Mouse (Mus musculus) urinary bladder, postnatal 4 days (tissue): ENCODE results near the gene Atp6v0b.

ENCODE experiments used
- DNase-seq, 2 experiments: peaks; one replicate each; pipeline ENCODE4 v3.0.0; 2021 to 2022; ENCODE audit warnings: low spot score in 2 of 2

Atp6v0b gene

DNA sequence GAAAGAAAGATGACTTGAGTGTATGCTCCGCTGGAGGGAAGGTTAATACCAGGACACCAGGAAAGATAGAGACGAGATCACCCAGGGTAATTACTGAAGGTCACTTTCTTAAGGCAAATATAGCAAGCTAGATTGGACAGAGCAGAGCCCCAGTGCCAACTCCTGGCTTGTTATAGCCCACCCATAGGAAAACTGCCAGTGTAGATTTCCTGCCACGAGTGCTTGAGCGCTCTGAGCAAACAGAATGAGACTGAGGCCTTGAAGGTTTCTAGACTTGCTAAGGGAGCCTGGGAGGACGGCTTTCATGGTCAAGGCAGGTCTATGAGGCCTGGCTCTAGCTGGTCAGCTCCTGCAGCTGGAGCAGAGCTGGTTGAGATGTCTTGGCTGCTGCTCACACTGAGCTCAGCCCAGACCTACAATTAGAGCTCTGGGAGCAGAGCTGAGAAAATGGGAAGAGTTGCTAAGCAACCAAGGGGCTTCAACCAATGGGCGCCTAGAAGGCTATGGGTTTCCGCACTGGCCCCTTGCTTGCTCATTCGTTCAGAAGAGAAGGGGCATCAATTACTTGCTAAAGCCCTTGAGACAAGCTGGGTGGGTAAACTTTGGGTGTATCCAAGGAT lies 21.8 kb upstream of the Atp6v0b start:
- DNase-seq, result no peak

DNA sequence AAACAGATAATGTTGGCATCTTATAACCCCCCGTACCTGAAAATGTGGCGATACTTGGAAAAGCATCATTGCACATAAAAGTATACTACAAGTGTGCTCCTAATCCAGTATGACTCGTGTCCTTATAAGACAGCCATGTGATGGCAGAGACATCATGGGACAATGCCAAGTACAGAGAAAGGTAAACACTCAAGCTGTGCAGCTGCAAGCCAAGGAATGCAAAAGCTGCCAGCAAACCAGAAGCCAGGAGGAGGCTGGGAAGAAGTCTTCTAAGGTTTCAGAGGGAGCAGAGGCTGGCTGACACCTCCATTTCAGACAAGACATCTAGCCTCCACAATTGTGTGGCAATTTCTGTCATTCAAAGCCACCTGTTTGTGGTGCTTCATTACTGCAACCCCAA lies 19.1 kb upstream of the Atp6v0b start:
- DNase-seq, result no peak

DNA sequence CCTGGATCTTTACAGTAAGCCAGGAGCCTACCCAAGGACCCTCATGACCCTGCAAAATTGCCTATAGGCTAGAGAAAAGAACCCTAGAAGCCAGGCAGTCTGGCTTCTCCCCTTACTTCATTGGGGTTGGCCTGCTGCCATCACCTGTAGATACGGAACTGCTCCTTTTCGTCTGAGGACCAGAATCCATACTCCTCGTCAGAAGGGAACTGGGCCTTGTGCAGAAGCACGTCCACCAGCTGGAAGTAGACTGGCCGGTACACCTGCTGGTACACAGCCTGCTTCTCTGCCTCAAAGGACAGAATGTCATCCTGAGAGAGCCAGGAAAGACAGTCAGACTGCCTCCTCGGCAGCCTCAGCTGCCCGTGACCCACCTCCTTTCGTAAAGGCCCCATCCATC lies 17.6 kb upstream of the Atp6v0b start:
- no peak for DNase-seq

DNA sequence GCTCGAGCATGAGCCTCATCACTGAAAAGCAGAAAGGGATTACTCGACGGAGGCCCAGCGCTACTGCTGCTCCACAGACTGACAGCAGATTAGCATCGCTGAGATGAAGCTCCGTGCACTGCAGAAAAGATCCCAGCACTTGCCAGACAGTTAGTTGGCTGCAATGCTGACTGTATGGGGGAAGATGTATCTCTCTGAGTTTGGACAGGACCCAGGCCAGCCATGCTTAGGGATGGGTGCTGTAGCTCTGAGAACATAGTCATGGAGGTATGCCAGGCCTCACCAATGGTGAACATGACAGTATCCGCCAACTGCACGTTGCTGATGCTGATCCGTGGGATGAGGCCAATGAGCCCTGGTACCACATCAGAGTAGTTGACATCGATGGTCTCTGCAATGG lies 17.0 kb upstream of the Atp6v0b start:
- no peak for DNase-seq

DNA sequence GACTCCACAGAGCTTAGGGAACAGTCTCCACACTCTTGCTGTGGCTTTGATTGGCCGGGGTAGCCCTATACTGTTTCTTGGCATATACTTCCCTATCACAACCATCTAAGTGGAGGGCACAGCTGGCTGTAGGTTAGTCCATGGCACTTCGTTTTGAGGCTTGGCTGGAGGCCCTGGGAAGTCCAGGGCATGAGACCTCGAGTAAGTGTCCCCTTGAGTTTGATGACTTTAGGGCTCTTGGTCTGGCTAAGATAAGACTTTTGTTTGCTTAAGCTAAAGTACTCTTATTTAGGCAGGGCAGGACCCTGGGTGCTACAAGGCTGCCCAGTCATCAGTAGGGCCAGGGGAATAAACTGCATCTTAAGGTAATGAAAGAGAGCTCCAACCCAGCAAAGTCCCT lies 11.0 kb upstream of the Atp6v0b start:
- DNase-seq, result no peak

DNA sequence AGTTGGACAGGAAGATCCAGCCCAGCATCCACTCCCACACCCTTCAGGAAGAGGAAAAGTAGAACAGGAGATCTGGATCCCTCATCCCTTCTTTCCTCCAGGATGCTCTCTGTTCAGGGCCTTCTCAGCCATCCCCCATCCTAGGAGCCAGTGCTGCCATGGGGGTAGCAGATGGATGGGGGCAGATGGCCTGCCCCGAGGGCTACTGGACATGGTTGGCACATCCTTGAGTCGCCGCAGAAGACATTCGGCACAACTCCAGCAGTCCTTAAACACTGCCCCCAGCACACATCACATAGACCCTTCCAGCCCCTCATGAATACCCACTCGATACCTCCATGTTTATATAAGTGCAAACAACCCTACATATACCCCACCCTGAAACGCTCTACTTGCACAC lies 8.9 kb upstream of the Atp6v0b start:
- no peak for DNase-seq

DNA sequence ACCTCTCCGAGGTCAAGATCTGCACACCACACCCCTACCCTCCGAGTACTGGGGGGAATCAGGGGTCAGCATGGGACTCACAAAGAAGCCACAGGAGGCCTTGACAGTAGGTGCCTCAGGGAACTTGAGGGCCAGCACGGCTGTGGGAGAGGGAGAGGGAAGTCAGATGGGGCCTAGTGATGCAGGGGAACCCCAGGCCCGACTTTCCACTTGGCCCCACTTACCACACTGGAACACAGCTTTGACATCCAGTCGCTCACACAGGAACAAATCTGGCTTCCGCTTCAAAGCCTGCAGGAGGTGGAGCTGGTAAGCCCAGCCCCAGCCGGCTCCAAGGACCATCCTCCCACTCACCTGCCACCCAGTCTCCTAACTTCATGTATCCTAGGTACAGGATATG lies 8.2 kb upstream of the Atp6v0b start:
- no peak for DNase-seq

DNA sequence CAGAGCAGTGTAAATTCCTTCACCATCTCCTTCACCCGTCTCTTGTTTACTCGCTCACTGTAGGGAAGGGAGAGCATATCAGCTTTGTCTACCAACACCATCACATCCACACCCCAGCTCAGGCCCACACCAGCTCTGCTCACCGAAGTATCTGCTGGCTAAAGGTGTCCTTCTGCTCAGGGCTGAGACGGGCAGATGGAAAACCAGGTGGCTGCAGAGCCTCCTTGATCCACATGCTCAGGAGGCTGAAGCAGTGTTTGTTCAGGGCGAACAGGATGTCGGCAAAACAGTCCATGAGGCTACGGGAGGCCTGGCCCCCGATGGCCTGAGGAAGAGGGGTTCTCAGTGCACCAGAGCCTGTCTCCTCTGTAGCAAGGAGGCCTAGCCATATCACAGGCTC lies 7.5 kb upstream of the Atp6v0b start:
- DNase-seq, result no peak

DNA sequence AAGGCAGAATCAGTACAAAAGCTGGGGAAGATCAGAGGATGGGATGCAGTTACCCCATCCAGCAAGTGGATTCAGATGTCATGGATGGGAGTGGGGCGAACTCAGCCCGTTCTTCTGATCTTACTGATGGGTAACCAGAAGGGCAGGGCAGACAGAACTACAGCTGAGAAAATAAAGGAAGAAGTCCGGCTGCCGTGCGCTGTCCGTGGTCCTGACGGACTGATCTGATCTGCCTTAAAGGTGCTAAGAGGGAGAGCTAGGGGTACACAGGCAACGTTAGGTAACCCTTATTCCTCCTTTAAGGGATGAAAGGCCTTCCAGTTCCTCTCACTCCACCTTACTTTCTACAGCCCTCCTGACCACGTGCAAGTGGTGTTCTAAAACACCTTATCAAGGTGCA lies 6.2 kb upstream of the Atp6v0b start:
- no peak for DNase-seq

DNA sequence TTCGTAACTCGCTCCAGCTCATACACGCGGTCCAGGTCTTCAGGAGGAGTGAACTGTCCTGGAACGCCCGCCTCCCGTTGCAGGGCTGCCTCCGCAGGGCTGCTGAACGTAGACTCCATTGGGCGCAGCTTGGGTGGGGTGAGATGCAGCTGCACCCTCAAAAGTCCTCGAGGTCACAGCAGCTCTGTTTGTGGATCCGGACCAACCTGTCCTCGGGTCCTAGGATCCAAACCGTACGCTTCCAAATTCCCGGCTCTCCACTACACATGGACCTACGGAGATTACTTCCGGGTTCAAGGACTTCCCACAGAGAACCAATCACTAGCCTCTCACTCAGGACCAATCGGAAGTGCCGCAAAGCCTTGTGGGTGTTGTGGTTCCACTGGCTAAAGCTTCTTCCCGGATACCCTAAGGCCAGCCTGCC lies 4.6 kb upstream of the Atp6v0b start, which contains the start of gene Dph2:
Gene Dph2 (minus strand): TSS at position 295 of the 424 bp plus-strand sequence.
- DNase-seq, result peak; percentile 63 to 75

DNA sequence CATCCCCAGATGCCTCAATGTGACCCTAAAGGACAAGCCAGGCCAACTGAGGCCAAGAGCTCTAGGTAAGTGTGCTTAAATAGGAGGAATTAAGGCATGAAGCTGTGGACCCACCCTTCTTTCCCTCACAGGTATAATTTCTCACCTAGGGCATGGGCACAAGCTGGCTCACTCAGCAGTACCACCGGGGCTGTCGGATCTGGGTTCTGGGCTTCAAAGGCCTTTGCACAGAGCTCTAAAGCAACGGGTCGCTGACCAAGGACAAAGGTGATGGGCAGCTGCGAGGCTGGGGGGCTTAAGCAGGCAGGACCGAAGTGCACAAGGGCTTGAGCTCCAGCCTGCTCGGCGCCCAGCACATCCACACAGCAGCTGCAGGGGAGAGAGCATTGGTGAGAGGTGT lies 3.6 kb upstream of the Atp6v0b start:
- DNase-seq, result no peak

DNA sequence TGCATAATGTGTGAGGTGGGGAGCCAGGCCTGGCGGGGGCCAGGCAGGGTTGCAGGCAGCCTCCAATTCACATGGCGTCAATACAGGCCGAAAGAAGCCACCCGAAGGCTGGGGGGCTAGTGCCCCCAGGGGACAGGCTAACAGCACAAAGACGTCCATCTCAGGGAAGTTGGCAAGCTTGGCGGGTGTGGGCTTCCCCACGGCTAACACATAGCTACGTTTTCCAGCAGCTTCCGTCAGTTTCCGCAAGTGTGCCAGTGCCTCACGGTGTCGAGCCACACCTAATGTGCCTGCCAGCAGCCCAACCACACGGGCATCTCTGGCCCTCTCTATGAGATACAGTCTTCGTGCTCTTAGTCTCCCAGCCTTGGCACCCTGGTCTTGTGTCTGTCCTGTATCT lies 2.9 kb upstream of the Atp6v0b start:
- DNase-seq, result no peak

DNA sequence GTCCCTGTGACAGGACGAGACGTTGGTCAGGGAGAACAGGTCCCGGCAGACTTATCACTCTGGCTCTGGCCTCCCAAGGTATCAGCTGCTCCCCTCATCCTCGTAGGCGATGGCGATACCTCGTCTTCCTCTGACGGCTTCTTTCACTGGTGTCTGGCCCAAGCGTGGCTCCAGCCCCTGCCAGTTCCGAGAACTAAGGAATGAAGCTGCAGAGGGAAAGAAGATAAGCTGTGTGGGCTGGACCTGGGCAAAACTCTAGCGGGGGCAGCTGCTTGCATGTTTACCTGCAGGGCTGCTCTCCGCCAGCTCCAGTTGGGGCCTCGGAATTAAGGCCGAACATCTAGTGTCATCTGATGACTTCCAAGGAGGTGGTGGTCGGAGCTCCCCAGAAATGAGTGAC lies 2.3 kb upstream of the Atp6v0b start:
- no peak for DNase-seq

DNA sequence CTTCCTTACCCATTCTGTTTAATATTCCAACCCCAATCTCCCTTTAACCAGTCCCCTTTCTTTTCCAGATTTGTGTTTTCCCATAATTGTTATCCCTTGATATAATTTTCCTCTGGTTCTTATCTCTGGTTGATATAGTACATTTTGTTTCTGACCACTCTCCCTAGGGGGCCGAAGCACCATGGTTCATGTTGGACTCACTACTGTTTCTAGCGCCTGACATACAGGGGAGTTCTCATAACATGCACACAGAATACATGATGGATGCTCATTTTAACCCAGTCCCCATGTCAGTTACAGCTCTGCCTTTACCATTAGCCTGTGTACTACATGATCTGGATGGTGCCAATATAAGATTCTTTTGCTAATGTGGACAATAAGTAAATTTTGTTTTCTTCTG lies 787 bp upstream of the Atp6v0b start:
- DNase-seq, result no peak

DNA sequence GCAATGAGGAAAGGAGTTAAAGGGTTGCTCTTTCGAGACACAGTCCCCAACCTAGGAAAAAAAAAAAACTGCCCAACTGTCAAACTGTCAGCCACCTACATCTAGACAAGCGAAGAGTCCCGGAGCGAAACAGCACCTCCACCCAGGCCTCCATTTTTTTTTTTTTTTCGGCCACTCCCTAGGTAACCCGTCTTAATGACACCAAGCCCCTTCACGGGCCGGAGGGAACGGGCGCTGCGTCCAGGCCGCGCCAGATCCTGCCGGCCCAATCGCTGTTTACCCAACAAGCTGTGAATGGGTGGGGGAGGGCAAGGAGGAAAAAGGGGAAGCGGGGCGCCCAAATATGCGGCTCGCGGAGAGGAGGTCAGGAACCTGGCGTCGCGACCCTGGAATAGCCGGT lies 489 bp downstream of the Atp6v0b start:
- no peak for DNase-seq

DNA sequence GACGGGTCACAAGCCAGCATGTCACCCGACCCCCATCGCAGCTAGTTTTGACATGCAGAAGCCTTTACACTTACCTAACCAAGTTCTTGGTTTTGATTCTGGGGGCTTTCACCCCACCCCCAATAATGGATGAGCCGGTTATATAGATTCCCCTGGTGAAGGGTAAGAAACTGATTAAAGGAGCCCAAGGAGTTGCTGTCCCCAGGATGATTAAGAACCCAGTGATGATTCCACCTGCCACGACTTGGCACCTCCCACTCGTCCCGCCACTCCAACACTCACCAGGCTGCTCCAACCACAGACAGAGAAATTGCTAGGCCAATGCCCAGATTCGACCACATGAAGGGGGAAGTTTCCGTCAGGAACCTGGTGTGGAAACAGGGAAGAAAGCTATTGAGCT lies 1.1 kb downstream of the Atp6v0b start:
- DNase-seq, result no peak

DNA sequence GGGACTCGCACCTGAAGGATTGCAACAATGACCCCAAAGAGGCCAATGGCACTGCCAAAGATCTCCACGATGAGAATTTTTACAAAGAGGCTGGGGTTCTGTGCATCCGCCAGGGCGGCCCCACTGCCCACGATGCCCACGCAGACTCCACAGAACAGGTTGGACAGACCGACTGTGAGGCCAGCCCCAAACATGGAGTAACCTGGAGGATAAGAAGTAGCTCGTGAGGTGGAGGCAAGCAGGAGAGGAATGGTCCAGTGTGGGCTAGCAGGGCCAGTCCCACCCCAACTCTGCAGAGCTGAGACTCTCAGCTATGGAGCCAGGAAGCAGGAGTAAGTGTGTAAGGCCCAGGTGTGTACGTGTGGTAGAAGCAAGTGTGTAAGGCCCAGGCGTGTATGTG lies 2.0 kb downstream of the Atp6v0b start:
- no peak for DNase-seq

DNA sequence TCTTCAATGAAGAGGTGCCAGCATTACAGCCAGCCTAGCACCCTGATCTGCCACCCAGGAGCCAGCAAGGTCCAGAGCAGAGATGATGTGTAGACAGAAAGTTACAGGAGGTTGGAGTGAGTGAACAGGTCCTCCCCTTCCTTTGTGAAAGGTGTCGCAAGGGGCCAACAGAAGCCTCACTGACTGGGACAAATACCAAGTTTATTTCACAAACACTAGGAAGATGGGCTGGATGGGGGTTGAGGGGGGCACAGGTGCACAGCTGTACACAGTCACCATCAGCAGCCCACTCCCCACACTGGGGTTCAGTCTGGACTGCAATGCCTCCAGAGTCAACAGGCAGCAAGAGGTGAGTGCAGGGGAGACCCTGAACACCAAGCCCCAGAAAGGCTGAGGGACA lies 3.0 kb downstream of the Atp6v0b start:
- DNase-seq, result no peak

DNA sequence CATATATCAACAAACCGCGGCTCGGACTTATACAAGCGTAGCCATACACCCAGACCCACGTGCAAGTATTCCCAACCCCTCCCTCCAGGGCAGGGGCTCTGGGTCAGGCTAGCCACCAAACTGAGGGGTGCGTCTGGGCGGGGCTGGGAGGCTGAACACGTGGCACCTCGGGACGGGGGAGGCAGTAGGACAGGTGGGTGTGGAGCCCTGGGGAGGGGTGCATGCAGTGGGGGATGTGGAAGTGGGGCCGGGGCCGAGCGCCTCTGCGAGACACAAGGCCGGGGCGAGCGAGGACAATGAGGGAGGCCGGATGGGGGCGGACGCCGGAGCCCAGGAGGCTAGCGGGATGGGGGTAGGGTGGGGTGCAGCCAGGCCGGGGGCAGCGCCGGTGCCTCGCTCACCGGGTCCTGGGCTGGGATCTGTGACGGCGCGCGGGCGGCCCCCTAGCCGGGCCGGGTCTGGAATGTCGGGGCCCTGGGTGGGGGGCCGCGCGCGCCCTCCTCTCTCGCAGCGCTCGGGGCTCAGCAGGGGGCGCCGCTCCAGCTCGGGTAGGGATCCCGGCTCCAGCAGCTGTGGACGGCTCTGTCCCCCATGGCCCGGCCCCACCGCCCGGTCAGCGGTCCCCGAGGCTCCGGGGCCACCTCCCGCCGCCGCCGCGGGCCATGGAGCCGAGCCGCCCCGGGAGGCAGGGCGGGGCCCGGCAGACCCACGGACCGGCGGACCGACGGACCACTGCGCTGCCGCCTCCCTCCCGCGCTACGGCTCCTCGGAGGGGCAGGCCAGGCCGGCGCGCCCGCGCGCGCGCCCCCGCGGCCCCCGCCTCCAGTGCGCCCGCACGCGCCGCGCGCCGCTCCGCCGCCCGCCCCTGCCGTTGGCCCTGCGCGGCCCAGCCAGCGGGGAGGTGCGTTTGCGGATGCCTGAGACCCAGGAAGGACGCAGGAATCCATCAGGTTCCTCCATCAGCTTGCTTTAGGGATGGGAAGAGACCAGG lies 4.1 kb downstream of the Atp6v0b start, which contains the start of gene B4galt2:
Gene B4galt2 (minus strand): TSS at position 787 of the 991 bp plus-strand sequence.
- peak in 1 of 2 experiments; percentile 65 for DNase-seq

DNA sequence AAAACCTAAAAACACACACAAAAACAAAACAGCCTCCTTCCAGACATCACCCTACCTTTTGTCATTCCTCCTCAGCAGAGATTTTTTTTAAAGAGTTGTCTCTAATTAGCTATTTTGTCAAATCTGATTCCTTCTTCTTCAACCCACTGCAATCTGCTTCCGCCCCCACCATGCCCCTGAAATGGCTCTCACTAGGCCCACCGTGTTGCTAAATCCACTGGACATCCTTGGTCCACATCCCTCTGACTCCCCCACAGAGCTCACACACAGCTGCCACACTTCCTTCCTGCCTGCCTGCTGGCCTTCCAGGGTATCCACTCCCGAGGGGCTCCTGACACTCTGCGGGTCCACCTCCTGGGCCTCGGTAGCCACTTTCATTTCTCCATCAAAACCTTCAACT lies 8.4 kb downstream of the Atp6v0b start:
- no peak for DNase-seq

DNA sequence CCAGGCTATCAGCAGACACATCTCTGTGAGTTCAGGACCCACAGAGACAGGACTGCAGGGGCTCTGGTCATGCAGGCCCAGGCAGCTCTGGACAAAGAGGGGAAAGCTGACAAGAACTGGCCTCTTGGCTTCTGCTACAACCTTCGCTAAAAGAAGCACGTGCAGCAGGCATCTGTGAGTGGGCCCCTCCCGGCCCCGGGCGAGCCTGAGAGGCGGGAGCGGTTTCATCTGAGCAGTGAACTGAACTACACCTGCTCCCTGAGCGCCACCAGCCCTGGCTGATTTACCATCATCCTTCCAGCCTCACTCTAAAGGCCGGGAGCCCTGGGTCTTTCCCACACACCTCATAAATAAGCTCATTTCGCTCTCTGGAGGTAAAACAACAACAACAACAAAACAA lies 8.8 kb downstream of the Atp6v0b start:
- no peak for DNase-seq

DNA sequence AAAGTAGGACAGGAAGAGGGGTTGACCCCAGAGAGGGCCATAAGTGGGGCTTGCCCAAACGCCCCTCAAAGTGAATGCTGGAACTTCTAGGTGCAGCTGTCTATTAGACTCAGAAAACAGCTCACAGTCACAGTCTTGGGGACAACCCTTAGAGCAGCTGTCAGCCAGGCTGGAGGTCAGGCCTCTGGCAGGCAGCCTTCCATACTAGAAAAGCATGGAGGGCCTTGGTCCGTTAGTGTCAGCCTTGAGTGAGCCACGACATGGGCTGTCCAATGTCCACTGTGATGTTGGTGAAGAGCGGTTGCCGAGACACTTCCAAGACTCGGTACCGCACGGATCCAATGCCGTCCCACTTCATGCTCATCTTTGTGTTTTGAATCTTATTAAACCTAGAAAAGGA lies 13.5 kb downstream of the Atp6v0b start:
- no peak for DNase-seq

DNA sequence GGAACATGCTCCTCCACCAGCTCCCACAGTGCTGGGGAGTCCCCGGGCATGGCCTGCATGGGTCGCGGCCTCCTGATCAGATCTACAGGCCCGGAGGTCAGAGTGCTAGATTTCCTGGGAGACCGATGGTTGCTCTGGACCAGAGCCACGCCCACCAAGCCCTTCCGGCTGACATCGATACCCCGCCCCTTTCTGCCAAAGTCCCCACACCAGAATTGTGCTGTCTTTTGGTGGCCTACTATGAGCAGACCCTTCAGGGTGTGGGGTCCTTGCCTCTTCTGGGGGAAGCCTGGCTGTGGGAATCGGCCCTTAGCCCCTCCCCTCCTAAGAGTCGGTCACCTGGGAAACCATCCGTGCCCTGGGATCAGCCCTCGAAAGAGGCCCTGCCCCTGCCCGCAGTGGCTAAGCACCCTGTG lies 14.7 kb downstream of the Atp6v0b start, which contains the start of gene Ccdc24:
Gene Ccdc24 (minus strand): TSS at position 87 of the 416 bp plus-strand sequence.
- no peak for DNase-seq
